Mouse (Mus musculus): ENCODE data around the gene Apol8.

Gene Apol8

GRCm38 (mm10) chr15:77785807-77786206 is 29.0 kb upstream of the Apol8 start:
- DNase-seq (ENCODE audit: low spot score): no peak

GRCm38 (mm10) chr15:77784039-77784824 is 27.4 kb upstream of the Apol8 start:
- DNase-seq (ENCODE audit: low spot score): no peak

DNA sequence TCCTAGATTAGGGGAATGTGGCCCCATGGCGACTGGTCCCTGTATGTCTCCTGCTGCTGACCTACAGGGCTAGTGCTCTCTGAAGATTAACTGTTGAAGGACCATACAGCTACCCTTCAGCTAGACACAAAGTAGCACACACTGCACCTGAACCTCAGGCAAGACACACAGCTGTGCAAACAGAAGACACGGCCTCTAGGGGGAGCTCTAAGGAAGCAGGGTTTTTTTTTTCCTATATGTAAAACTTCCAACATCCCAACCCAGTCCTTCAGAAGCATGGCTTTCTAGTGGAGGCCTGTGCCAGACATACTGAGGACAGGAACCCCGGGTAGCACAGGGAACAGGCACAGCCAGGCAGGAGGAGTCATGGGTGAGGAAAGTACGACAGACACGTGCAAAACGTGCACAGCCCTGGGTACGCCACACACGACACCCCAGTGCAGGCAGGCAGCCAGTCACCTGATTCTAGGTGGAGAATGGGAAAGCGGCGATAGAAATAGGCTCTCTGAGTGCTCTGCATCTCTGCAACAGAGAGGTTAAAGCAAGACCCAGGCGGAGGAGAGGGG is 25.7 kb upstream of the Apol8 start:
- DNase-seq (ENCODE audit: low spot score): peak; percentile 62

GRCm38 (mm10) chr15:77775186-77775963 is 18.6 kb upstream of the Apol8 start:
- DNase-seq (ENCODE audit: low spot score): peak; percentile 80

- no peak for DNase-seq (ENCODE audit: low spot score)
These were observed 17.5 kb upstream of the Apol8 start for GRCm38 (mm10) chr15:77774303-77774702.

DNA sequence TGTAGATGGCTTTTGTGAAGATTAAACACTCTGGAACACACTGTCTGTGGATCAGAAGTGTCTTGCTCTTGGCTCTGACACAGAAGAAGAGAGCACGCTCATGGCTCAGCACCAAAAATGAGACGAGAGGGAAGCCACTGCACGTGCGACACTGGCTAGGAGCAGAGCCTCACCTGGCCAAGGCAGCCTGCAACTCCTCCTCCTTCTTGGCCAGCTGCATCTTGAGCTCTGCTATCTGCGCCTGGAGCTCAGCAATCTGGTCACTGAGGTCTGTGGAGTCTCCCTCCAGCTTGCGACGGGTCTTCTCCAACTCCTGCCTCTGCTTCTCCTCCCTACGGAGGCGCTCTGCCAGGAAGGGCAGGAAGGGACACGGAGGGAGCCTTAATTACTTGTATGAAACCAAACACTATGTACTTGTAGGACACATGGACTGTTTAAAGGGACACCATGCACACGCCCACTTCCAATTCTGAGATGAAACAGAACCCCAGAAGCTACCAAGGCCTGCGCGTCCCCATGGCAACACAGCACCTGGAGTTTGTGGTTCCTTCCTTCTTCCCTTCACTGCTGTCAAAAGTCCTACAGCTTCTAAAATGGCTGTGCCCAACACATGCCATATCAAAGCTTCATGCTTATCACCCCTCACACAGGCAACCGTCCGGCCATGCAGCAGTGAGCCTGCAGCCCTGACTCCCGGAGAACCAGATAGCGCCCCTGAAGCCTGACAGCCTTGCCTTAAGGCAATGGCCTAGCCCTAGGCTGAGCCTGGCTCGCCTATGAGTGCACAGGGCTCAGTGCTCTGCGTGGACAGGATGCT is 16.5 kb upstream of the Apol8 start:
- DNase-seq (ENCODE audit: low spot score): no peak

- DNase-seq (ENCODE audit: low spot score): no peak
These were observed 14.1 kb upstream of the Apol8 start for GRCm38 (mm10) chr15:77770942-77771341.

- no peak for DNase-seq (ENCODE audit: low spot score)
These were observed 13.5 kb upstream of the Apol8 start for GRCm38 (mm10) chr15:77770341-77770740.

DNA sequence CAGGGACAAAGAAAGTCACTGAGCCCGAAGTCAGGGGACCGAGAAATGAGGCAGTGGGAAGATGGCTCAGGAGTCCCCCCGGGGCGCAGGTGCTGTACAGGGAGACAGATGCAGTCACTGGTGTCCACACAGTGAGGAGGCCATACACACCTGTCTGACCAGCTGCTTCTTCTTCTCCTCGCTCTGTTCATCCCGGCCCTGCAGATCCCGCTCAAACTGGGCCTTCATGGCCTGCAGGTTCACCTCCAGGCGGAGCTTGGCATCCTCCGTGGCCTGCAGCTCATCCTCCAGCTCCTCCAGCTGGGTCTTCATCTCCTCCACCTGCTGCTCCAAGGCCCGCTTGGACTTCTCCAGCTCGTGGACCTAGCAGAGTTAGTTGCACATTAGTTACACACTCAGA is 10.2 kb upstream of the Apol8 start:
- no peak for DNase-seq (ENCODE audit: low spot score)

- no peak for DNase-seq (ENCODE audit: low spot score)
These were observed 8.8 kb upstream of the Apol8 start for GRCm38 (mm10) chr15:77765484-77766093.

DNA sequence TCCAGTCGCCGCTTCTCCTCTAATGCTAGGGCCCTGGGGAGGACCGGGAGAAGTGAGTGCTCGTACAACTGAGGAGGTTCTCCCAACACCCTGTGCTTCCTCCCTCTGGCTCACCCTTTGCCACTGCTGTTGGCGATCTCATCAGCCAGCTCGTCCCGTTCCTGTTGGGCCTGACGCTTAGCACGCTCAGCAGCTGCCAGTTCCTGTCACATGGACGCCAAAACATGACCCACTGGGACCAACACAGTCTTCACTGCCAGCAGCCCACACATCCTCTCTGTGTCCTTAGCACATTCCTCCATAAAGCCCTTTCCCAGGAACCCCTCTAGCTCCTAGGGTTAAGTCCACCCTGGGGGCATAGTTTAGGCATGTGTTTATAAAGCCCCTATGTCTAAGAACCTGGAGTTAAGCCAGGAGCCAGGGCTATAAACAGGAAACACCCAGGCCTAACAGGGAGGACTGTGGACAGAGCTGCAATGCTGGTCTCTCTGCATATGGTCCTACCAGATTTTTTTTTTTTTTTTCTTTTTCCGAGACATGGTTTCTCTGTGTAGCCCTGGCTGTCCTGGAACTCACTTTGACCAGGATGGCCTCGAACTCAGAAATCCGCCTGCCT is 7.7 kb upstream of the Apol8 start:
- no peak for DNase-seq (ENCODE audit: low spot score)

DNA sequence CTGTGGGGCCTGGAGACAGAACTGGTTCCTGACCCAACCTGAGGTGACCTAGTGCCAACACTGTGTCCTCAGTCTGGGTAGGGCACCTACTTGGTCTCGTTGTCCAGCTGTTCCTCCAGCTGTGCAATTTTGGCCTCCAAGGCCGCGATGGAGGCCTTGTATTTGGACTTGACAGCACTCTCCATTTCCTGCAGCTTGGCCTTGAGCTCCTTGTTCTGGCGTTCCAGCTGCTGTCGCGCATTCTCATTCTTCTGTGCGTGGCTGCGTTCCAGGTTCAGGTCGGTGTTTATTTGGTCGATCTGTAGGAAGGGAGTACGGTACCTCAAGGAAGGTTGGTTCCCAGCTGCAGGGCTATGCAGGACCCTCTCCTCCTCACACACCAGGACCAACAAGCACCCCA is 6.9 kb upstream of the Apol8 start:
- DNase-seq (ENCODE audit: low spot score): no peak

- no peak for DNase-seq (ENCODE audit: low spot score)
These were observed 6.2 kb upstream of the Apol8 start for GRCm38 (mm10) chr15:77763050-77763449.

DNA sequence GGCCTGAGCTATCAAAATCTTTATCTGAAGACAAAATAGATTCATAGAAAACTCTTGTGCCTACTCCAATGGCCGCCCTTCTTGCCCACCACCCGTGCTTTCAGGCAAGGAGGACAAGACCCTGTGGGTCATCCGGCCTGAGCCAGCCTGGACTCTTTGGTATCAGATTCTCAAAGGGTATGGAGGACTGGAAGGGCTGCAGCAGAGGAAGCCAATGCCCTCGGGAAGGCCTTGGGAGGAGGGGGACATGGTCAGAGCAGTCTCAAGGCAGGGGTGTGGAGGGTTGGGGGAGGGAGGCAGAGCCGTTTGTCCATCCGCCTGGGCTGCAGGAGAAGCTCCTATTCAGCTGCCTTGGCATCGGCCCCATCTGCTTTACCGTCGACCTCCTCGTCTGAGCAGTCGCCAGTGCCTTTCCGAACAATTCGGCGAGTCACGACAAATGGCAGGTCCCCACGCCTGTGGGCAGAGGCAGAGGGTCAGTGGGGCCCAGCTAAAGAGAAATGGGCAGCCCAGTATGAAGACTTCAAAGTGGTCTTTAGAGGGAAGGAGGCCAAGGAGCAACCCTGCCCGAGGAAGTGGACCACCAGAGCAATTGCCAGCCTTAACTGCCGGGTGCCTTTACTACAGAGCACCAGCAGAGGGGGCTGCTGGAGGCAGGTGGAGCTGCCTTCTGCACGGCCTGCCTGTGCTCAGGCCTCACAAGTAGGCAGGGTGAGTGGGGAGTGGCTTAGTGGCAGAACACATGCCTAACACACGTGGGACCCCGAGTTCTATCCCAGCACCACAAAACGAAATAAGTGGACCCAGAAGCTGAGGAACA is 5.0 kb upstream of the Apol8 start:
- DNase-seq (ENCODE audit: low spot score): peak; percentile 67

GRCm38 (mm10) chr15:77761083-77761482 is 4.3 kb upstream of the Apol8 start:
- no peak for DNase-seq (ENCODE audit: low spot score)

- no peak for DNase-seq (ENCODE audit: low spot score)
These were observed 3.2 kb upstream of the Apol8 start for GRCm38 (mm10) chr15:77760037-77760436.

GRCm38 (mm10) chr15:77757586-77758226 is 903 bp upstream of the Apol8 start:
- DNase-seq (ENCODE audit: low spot score): no peak

GRCm38 (mm10) chr15:77756081-77756480 is 722 bp downstream of the Apol8 start:
- no peak for DNase-seq (ENCODE audit: low spot score)

DNA sequence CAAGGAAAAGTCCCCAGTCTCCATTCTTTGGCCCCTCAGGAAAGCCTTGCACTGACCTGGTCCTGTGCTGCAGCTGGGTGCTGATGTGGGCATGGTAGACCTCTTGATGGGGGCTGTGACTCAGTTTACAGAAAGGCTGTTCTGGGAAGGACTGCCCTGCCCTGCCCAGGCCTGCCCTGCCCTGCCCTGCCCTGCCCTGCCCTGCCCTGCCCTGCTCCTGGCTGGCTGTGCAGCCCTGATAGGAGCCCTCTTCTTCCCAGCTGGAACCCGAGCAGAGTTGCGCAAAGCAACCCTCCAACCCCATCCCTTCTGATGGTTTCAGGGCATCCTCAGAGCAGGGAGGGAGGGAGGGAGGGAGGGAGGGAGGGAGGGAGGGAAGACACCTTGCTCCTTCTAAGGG is 1.7 kb downstream of the Apol8 start:
- DNase-seq (ENCODE audit: low spot score): no peak

DNA sequence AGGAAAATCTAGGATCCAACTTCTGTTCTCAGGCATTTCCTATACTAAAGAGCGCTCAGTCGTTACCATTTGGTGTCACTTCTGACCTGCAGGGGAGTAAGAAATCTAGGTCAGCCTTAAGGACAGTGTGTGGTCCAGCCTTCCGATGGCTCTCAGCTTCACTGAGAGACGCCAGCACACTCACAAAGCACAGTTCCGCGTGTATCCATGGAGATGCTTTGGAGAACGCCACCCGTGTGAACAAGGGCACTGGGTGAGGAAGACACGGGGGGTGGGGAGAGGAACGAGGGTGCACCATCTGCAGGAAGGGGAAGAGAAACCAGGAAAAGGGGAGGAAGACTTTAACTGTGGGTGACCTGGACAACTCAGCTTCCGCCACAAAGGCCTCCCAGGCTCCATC is 4.4 kb downstream of the Apol8 start:
- DNase-seq (ENCODE audit: low spot score): no peak
